Mouse (Mus musculus) large intestine, adult 2 months (tissue): ENCODE measurements around the gene Abcb5. TPM values are rescaled to one million over a fixed set of nuclear protein-coding genes. Genes with fewer than 3 reads are reported as not detected.

Source experiments
- DNase-seq: peaks from one replicate; pipeline ENCODE4 v3.0.0-alpha.2; 2012; ENCODE audit warnings: low read depth, low spot score
- WGBS: fragments of 180-500 bp; shearing (Covaris S2); methylation state at CpG from one replicate; pipeline ENCODE4 v1.1.7; 2018; 5-methylcytosine and 5-hydroxymethylcytosine counted together
- polyA plus RNA-seq: library from polyadenylated mRNA; depleted of rRNA; stranded (reverse); fragments of >200 nt; gene quantifications from 2 replicates; pipeline ENCODE4 v1.2.3, GENCODE M21; 2012; rRNA removed

The Abcb5 gene
- polyA plus RNA-seq, 1 experiment = not detected

GRCm38 (mm10) chr12:118829881-118830280, 136.3 kb downstream of the Abcb5 start:
- DNase-seq = no peak
- 82% methylated on average over 6 of the region's 6 CpGs for WGBS

Other genes with a start within 250 kb of the Abcb5 start
- gene Sp8, start 120.1 kb downstream of the Abcb5 start, polyA plus RNA-seq = not detected in 2 replicates